Mouse (Mus musculus): Measurements from ENCODE around the gene Smad6.

Smad6 gene

GRCm38 (mm10) chr9:63982937-63983632 lies 38.8 kb downstream of the Smad6 start:
- no peak for DNase-seq

DNA sequence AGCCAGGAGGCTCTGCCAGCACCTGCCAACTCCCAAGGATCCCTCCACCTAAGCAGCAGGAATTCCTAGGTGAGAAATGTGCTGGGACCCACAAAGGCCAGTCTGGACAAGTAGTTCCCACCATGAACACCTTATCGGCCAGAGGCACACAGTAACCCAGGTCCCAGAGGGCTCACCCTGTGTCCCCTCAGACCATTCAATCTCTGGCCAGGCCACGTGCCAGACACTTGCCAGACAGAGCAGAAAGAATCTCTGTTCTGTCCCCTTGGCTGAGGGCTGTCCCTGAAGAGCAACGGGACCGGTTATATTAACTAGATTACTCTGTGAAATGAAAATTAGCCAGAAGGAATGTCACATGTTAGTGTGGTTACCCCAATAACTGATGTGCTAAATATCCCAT lies 39.9 kb downstream of the Smad6 start:
- DNase-seq: no peak

DNA sequence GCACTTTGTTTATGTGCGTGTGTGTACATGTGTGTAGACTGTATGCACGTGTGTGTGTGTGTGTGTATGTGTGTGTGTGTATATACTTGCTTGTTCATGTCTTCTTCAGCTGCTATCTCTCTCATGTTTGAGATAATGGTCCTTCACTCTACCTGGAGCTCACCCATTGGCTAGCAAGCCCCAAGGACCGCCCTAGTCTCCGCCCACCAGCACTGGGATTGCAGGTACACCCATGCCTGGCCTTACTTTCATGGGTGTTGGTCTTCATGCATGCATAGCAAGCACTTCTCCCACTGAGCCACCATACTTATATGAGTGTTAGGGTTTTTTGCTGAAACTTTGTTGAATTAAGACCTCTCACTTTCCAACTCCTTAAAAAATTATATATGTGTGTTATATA lies 40.5 kb downstream of the Smad6 start:
- DNase-seq: no peak

GRCm38 (mm10) chr9:63980179-63981086 lies 41.4 kb downstream of the Smad6 start:
- DNase-seq: no peak

DNA sequence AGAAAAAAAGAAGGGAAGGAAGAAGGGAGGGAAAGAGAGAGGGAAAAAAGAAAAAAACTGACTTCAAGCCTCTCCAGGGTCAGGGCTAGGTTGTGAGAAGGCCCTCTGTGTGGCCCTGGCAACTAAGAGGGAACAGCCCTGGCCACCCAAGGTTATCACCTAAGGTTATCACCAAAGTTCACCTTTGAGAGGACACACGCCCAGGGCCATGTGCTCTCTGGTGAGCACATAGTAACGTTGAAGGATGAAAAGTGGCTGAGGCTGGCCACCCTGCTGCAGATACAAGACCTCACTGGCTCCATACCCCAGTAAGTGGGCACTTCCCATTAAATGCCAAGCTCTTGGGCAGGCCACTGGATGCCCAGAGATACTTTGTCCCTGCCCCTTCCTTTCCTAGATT lies 42.6 kb downstream of the Smad6 start:
- DNase-seq: no peak

- DNase-seq: no peak
These were observed 43.2 kb downstream of the Smad6 start for GRCm38 (mm10) chr9:63978682-63979081.

- no peak for DNase-seq
These were observed 45.9 kb downstream of the Smad6 start for GRCm38 (mm10) chr9:63975996-63976395.

DNA sequence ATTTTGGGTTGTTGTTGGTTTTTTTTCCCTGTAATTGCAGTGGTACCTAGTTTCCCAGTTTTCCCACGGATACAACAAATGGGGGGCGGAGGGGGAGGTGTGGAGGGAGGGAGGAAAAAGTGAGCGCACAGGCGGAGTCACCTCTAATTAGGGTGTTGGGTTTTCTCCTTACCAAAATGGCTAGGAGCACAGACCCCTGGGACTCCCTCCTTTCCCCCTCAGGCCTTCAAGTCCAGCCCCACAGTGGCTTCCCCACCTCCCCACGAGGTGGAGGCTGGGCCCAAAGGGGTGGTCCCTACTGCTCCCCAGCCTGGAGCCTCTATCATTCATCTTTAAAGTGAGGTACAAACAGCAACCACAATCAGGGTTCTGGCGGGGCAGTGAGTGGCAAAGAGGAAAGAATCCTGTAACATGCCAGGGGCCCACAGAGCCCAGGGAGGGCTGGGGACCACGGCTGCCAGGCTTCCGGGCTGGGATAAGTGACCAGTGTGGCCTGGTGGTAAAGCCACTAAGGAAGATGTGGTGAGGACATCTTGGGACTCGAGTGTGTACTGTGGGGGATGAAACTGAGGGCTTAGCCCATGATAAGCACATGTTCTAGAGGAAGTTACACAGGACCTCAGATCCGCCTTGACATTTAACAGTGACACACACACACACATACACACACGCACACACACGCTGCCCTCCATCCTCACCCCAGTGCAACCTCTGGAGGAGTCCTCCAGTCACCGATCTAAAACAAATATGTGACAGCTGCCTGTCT lies 47.4 kb downstream of the Smad6 start:
- DNase-seq: no peak

DNA sequence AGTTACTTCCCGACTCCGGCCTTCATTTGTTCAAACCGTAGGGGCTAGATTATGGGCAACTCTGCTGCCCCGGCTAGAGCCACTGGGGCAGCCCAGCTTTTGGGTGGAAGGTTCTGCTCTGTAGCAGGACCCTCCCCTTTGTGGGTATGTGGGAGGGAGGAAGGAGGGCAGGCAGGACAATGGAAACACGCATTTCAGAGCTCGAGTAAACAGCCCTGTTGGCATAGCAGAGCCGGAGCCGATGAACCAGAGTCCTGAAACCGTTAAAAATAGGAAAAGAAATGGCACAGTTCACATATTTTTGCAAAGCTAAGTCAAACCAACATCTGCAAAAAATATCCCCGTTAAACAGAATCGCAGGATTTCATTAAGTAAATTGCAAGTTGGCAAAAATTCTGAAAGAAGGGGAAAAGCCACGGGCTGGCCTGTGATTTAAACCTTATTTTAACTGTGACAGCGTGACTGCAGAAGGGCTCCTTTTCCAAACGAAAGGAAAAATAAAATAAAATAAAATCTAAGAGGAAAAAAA lies 48.1 kb downstream of the Smad6 start:
- DNase-seq: no peak

GRCm38 (mm10) chr9:63972576-63973290 lies 49.1 kb downstream of the Smad6 start:
- no peak for DNase-seq

DNA sequence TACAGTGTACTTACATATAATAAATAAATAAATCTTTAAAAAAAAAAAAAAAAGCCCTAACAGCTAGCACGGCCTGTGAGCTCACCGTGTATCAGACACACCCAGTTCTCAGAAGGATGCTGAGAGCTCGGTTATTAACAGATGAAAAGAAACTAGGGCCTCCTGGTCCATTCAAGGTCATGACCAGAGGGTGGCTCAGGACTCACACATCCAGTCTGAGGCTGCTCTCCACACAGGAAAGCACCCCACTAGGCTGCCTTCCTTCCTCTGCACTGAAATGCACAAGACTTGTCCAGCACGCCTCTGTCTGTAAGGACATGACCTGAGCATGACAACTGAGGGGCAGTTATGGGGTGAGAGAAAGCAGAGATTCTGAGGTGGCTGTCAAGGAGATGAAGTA lies 50.3 kb downstream of the Smad6 start:
- DNase-seq: no peak

GRCm38 (mm10) chr9:63970836-63971235 lies 51.0 kb downstream of the Smad6 start:
- DNase-seq: no peak

DNA sequence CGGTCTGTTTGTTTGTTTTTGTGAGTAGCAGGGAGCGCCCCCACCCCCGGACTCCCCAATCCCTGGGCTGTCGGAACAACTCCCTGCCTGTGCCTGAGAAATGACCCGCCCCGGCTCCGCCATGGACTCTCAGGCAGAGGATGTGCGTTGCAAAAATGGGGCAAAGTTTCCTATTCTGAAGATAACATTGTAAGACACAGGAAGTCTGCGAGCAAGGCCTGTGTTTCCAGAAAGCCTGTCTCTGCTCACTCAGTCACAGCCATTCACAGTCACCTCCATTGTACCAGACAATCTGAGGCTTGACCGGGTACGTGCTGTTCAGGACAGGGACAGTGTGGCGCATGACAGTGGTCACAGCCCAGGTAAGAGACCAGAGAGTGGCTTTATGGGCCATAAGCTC lies 51.5 kb downstream of the Smad6 start:
- DNase-seq: no peak

DNA sequence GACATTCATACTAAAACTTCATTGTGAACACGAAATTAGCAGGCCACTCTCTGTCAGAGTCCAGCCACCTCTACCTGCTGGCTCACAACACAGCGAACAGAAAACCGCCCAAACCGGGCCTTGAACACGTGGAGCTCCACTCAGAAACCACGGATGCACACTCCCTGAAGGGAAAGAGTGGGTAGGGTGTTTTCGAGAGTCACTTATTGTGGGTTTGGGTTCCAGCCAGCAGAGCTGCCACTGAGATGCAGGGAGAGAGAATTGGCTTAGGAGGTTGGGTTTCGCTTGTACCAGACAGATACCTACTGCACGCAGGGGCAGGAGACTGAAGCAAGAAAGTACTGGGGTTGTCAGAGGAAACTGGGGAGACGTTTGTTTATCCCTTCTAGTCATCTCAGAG lies 52.4 kb downstream of the Smad6 start:
- DNase-seq: no peak

DNA sequence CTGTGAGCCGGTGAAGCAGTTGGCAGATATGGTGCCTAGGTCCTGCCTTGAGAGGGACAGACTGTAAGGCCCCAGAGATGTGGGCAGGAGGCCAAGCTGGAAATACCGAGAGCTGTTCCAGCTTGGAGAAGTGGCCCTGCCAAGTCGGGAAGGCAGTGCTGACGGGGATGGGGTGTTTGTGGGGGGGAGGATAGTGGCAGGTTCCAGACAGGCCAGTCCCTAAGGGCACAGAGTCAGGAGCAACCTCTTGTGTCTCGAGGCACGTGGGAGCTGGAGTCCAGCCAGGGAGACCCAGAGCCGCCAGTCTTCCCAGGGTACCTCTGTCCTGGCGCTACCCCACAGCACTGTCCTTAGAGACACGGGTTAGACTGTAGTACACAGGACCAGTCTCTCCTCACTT lies 53.3 kb downstream of the Smad6 start:
- DNase-seq: peak; percentile 86 to 95

DNA sequence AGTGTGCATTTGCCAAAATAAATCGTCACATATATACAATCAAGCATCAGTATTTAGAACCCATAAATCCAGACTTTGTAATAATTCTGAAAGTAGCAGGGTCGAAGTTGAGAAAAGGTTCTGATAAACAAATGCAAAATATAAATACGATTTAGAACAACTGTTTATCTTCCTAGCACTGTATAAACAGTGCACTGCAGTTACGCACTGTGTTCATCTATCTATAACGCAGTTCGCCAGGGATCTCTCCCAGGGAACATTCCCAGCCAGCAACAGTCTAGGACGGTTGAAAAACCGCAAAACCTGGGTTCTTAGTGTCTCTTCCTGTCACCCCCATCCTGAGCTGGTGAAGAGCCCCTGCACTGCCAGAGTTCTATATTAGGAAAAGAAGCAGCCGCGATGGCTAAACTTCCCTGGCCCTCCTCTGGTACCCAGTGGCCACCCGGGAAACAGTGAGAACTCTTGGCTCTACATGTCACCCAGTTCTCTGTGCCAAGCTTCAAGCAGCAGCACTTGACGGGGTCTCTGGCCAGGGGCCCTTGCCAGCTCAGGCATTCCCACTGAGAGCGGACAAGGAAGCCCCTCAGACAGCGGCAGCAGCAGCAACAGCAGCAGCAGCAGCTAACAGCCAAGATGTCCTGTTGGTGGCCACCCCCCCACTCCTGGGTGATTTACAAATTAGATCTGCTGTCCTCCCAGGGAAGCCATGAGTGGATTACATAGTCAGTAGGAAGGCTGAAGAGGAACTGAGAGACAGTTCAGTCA lies 54.3 kb downstream of the Smad6 start:
- peak in 1 of 2 experiments; percentile 23 for DNase-seq

- no peak for DNase-seq
These were observed 56.3 kb downstream of the Smad6 start for GRCm38 (mm10) chr9:63965579-63965981.

DNA sequence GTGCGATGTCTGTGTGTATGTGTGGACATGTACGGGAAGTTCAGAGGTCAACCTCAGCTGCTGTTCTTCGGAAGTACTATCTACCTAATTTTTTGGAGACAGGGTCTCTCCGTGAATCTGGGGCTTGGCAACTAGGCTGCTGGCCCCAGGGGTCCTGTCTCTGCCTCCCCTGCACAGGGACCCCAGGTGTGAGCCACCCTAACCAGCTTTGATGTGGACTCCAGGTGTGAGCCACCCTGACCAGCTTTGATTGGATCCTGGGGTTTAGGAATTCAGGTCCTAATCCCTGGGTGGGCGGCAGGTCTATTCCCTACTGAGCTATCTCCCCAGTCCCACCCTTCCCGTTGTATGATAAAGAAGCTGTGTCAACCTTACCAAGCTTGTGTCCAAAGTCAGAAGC lies 60.0 kb downstream of the Smad6 start:
- DNase-seq: no peak

DNA sequence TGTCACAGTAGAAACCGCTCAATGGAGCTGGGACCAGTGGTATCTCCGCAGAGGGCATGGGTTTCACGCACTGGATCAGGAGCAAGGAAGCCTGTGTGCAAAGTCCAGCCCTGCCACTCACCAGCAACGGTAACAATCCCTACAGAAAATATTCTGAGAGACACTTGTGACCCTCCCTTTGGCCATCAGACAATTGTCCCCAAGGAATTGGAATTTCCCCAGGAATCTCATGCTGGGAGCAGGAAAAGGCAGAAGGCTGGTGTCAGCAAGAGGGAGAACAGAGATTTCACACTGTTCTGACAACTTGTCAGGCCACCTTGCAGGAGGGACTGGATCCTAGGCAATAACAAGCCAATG lies 61.1 kb downstream of the Smad6 start:
- DNase-seq: peak in 1 of 2 experiments; percentile 18

- DNase-seq: peak in 1 of 2 experiments; percentile 16
These were observed 61.7 kb downstream of the Smad6 start for GRCm38 (mm10) chr9:63959933-63960828.
